Mouse (Mus musculus) forebrain, embryonic 11.5 days (tissue): ENCODE results near the gene Fam3b. TPM values are rescaled to one million over a fixed set of nuclear protein-coding genes. Genes with fewer than 3 reads are reported as not detected.

ENCODE experiments used
- ATAC-seq: fragments of 200-750 bp; cut with Nextera tagmentation; replicated peaks from 2 replicates; pipeline ENCODE4 v1.8.0; 2017; ENCODE audit warnings: moderate TSS enrichment; ENCODE audit not compliant: low FRiP score
- DNase-seq: peaks from one replicate; pipeline ENCODE4 v3.0.0-alpha.2; 2017; ENCODE audit warnings: low spot score
- H3K27ac ChIP-seq: fragments of 300-500 bp; sonication (generic); 2 replicates; pipeline ENCODE4 v1.5.1; 2014; ENCODE audit warnings: low read depth, low read length
- H3K27me3 ChIP-seq: fragments of 300-500 bp; sonication (generic); 2 replicates; pipeline ENCODE4 v1.6.1; 2014; ENCODE audit warnings: mild to moderate bottlenecking, low read length, mixed read lengths; ENCODE audit not compliant: control insufficient read depth, insufficient read depth
- H3K36me3 ChIP-seq: fragments of 300-500 bp; sonication (generic); 2 replicates; pipeline ENCODE4 v1.6.1; 2014; ENCODE audit warnings: mild to moderate bottlenecking, low read length, moderate library complexity, mixed read lengths; ENCODE audit not compliant: control insufficient read depth, insufficient read depth
- H3K4me1 ChIP-seq: fragments of 300-500 bp; sonication (generic); replicated peaks from 2 replicates; pipeline ENCODE4 v1.6.1; 2014; ENCODE audit warnings: low read length, mixed read lengths; ENCODE audit not compliant: control insufficient read depth, insufficient read depth
- H3K4me2 ChIP-seq: fragments of 300-500 bp; sonication (generic); 2 replicates; pipeline ENCODE4 v1.6.1; 2014; ENCODE audit warnings: low read depth, mild to moderate bottlenecking, low read length, moderate library complexity, mixed read lengths; ENCODE audit not compliant: severe bottlenecking
- H3K4me3 ChIP-seq: fragments of 300-500 bp; sonication (generic); 2 replicates; pipeline ENCODE4 v1.5.1; 2014; ENCODE audit warnings: low read depth, low read length
- H3K9ac ChIP-seq: fragments of 300-500 bp; sonication (generic); 2 replicates; pipeline ENCODE4 v1.6.1; 2014; ENCODE audit warnings: low read length
- H3K9me3 ChIP-seq: fragments of 300-500 bp; sonication (generic); 2 replicates; pipeline ENCODE4 v1.6.1; 2016; ENCODE audit warnings: low read length, mixed read lengths; ENCODE audit not compliant: control insufficient read depth
- WGBS: fragments of 180-500 bp; shearing (Covaris S2); extraction: QIAGEN DNeasy Blood & Tissue Kit; methylation state at CpG from one replicate; pipeline ENCODE4 v1.1.7; 2014; 5-methylcytosine and 5-hydroxymethylcytosine counted together
- polyA plus RNA-seq: library from polyadenylated mRNA; unstranded; fragments of >200 nt; fragmentation: Nextera tagmentation; extraction: Ambion mirVana; gene quantifications from 2 replicates; pipeline ENCODE4 v1.2.1, GENCODE M21; 2014

The Fam3b gene
- polyA plus RNA-seq, 1 experiment from 2014 or later: not detected

DNA sequence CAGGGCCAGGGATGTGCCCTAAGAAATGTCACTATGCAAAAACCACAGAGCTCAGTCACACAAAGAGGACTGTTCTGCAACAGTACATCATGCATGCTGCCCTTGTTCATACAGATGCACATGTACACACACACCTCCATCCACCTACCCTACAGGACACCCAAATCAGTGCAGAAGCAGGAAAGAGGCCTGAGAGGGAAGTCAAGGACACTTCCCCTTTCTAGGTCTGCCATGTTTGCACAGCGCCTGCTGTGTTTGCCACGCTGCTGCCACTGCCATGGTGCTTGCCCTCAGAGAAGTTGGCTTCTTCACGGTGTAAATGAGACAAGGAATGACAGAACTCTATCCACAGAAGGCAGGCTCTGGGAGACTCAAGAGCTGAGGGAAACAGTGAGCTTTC, 10.8 kb downstream of the Fam3b start:
- no peak overlapping the region for H3K4me3 ChIP-seq
- H3K27me3 ChIP-seq: no peaks in the 10 kb centered on the region
- no peaks in the 10 kb centered on the region for H3K4me1 ChIP-seq
- WGBS: 76% methylated on average over 3 of the region's 3 CpGs
- H3K9ac ChIP-seq: no peak overlapping the region
- no peaks in the 10 kb centered on the region for H3K36me3 ChIP-seq
- DNase-seq (no peak), ATAC-seq (no peak)
- H3K4me2 ChIP-seq: no peak overlapping the region
- no peaks in the 10 kb centered on the region for H3K9me3 ChIP-seq
- H3K27ac ChIP-seq: no peak overlapping the region

DNA sequence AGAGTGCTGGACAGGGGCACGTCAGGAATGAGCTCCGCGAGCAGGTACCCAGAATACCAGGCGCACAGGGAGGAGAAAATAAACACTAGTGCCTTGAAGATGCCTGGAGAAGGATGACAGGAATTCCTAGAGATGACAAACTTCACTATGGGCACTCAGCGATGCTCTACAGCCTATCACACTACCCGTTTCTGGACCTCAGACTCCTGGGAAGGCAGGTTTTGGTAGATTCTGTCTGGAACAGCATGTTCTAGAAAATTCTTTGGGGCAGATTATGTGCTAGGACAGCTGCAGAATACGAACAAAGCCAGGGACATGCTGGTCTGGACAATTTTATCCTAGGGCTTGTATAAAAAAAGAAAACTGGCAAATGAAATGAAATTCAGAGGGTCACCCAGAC, 13.7 kb downstream of the Fam3b start:
- DNase-seq: no peak
- Histone ChIP-seq H3K9me3 (no peaks in the 10 kb centered on the region), H3K27ac (no peak overlapping the region), H3K27me3 (no peaks in the 10 kb centered on the region), H3K4me2 (no peak overlapping the region), H3K4me3 (no peak overlapping the region), H3K9ac (no peak overlapping the region), H3K4me1 (no peaks in the 10 kb centered on the region), H3K36me3 (no peaks in the 10 kb centered on the region)
- ATAC-seq: no peak
- 88% methylated on average over 7 of the region's 7 CpGs for WGBS

GRCm38 (mm10) chr16:97499450-97499849, 15.2 kb downstream of the Fam3b start:
- 93% methylated on average over 7 of the region's 7 CpGs for WGBS
- Histone ChIP-seq H3K4me1 (no peaks in the 10 kb centered on the region), H3K9ac (no peak overlapping the region), H3K27me3 (no peaks in the 10 kb centered on the region), H3K36me3 (no peaks in the 10 kb centered on the region), H3K27ac (no peak overlapping the region), H3K9me3 (no peaks in the 10 kb centered on the region), H3K4me2 (no peak overlapping the region), H3K4me3 (no peak overlapping the region)
- no peak for DNase-seq
- ATAC-seq: no peak

DNA sequence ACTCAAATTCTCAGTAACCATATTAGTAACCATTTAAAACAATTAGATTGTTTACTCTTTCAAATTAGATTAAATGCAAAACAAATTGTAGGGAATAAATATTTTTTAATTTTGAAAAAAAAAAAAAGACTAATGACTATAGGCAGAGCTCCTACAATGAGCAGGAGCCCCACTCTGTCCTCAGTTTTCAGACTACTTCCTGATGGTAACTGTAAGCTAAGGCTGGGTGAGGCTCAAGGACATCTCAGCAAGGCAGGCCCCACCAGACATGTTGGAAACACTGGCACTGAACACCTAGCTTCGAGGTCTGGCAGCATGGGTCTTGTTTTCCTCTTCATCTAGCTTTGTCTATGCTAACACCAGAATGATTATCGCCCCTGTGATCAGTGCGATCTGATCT, 16.5 kb downstream of the Fam3b start:
- Histone ChIP-seq H3K36me3 (no peaks in the 10 kb centered on the region), H3K9me3 (no peaks in the 10 kb centered on the region), H3K4me1 (no peaks in the 10 kb centered on the region), H3K27ac (no peak overlapping the region), H3K4me3 (no peak overlapping the region), H3K9ac (no peak overlapping the region), H3K27me3 (no peaks in the 10 kb centered on the region), H3K4me2 (no peak overlapping the region)
- ATAC-seq: no peak
- WGBS: 96% methylated on average over 3 of the region's 3 CpGs
- no peak for DNase-seq

GRCm38 (mm10) chr16:97497682-97498081, 16.9 kb downstream of the Fam3b start:
- Histone ChIP-seq H3K4me3 (no peak overlapping the region), H3K4me2 (no peak overlapping the region), H3K9me3 (no peaks in the 10 kb centered on the region), H3K9ac (no peak overlapping the region), H3K4me1 (no peaks in the 10 kb centered on the region), H3K27me3 (no peaks in the 10 kb centered on the region), H3K27ac (no peak overlapping the region), H3K36me3 (no peaks in the 10 kb centered on the region)
- no peak for ATAC-seq
- 69% methylated on average over 5 of the region's 5 CpGs for WGBS
- no peak for DNase-seq

- H3K27ac ChIP-seq: no peak overlapping the region
- H3K4me3 ChIP-seq: no peak overlapping the region
- H3K4me2 ChIP-seq: no peak overlapping the region
- H3K9me3 ChIP-seq: no peaks in the 10 kb centered on the region
- H3K36me3 ChIP-seq: no peaks in the 10 kb centered on the region
- H3K4me1 ChIP-seq: no peaks in the 10 kb centered on the region
- H3K9ac ChIP-seq: no peak overlapping the region
- 54% methylated on average over 3 of the region's 3 CpGs for WGBS
- no peak for DNase-seq
- H3K27me3 ChIP-seq: no peaks in the 10 kb centered on the region
- ATAC-seq: no peak
Observed at GRCm38 (mm10) chr16:97496026-97496425, 18.6 kb downstream of the Fam3b start.

DNA sequence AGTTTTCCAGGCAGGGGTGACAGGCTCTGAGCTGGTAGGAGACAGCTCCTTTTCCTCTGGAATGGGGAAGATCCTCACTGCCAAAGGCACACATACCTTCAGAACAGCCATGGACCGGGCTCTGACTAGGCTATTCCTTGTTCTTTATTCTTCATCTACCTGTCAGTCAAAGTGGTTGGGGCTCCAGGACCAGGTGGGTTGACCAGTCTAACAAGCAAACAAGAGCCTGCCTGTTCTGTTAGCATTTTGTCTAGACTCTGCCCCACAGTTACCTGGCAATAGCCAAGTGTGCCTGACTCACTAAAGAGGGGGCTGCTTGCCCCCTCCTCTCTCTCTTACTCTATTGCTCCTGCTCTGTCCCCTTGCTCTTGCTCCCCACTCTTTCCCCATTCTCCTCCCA, 22.2 kb downstream of the Fam3b start:
- no peak for ATAC-seq
- WGBS: 95% methylated on average over 1 of the region's 1 CpGs
- H3K4me1 ChIP-seq: no peaks in the 10 kb centered on the region

DNA sequence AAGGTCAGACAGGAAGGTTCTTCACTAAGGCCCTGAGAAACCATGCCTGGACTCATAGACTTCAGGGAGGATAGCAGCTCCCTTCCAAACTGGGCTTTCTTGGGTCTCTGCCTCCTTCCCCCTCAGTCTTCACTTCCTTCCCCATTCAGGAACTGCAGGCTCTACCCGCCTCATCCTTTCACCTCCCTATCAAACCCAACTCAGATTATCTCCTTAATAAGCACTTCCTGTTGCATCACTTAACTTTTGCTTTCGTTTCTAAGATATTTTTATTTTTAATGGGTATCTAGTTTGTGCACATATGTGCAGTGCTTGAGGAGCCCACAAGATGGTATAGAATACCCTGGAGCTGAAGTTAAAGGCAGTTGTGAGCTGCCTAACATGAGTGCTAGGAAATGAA, 36.0 kb downstream of the Fam3b start:
- H3K27ac ChIP-seq: no peak overlapping the region
- H3K9ac ChIP-seq: no peak overlapping the region
- no peaks in the 10 kb centered on the region for H3K9me3 ChIP-seq
- H3K4me1 ChIP-seq: no peaks in the 10 kb centered on the region
- no peak overlapping the region for H3K4me2 ChIP-seq
- WGBS: 83% methylated on average over 2 of the region's 2 CpGs
- H3K4me3 ChIP-seq: no peak overlapping the region
- no peaks in the 10 kb centered on the region for H3K27me3 ChIP-seq
- ATAC-seq (no peak), DNase-seq (no peak)
- H3K36me3 ChIP-seq: no peaks in the 10 kb centered on the region

More for the DNA sequence above, 22.2 kb downstream of the Fam3b start:
- Histone ChIP-seq H3K27me3 (no peaks in the 10 kb centered on the region), H3K9me3 (no peaks in the 10 kb centered on the region), H3K36me3 (no peaks in the 10 kb centered on the region), H3K27ac (no peak overlapping the region), H3K4me2 (no peak overlapping the region), H3K4me3 (no peak overlapping the region), H3K9ac (no peak overlapping the region)
- no peak for DNase-seq

- Histone ChIP-seq H3K36me3 (no peaks in the 10 kb centered on the region), H3K27ac (no peak overlapping the region), H3K4me3 (no peak overlapping the region), H3K9ac (no peak overlapping the region), H3K4me2 (no peak overlapping the region), H3K9me3 (no peaks in the 10 kb centered on the region), H3K27me3 (no peaks in the 10 kb centered on the region), H3K4me1 (no peaks in the 10 kb centered on the region)
- DNase-seq (no peak), ATAC-seq (no peak)
- 100% methylated on average over 1 of the region's 1 CpGs for WGBS
Observed at GRCm38 (mm10) chr16:97476524-97476923, 38.1 kb downstream of the Fam3b start.
